Mouse (Mus musculus) thymus, adult 2 months (tissue): Measurements from ENCODE around the gene Creb3l1.

Source experiments
- CTCF ChIP-seq: fragments of 200-500 bp; IDR thresholded peaks from 2 replicates; pipeline ENCODE4 v1.5.1; 2012; ENCODE audit warnings: mild to moderate bottlenecking, control low read depth, low read length, moderate library complexity, borderline replicate concordance; ENCODE audit not compliant: control insufficient read depth, poor library complexity, insufficient read depth; ENCODE audit errors: extremely low read depth
- POLR2A ChIP-seq: fragments of 200-500 bp; IDR thresholded peaks from 2 replicates; pipeline ENCODE4 v1.6.1; 2012; ENCODE audit warnings: mild to moderate bottlenecking, low read length, control low read depth, moderate library complexity; ENCODE audit not compliant: control insufficient read depth, poor library complexity, insufficient read depth; ENCODE audit errors: extremely low read depth

GRCm38 (mm10) chr2:91955121-91955591 is 69.1 kb downstream of the Creb3l1 start:
- TF ChIP-seq CTCF = no peak
- no peak for TF ChIP-seq POLR2A
